Mouse (Mus musculus): ENCODE measurements around the gene Rorb.

DNA sequence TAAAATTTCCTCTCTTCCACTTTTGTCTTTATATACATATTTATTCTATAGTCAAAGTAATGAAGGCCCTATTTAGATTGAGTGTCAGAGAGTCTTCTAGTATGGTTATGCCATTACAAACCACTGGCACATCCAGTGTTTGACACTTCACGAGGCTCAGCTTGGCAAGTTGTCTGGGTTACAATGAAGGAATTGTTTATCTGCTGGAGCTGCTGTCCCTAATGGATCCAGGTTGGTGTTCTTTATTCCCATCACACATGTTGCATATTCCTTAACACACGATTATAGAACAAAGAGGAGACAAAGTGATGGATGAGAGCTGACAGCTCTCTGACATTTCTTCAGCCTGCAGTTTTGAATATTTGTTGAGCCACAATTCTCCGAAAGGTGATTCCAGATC, 77.0 kb downstream of the Rorb start:
- no peak for TF ChIP-seq CTCF (IDR thresholded peaks at IDR 0.05; ENCODE audit: extremely low read depth, insufficient read depth, low read length)
- no peak for TF ChIP-seq POLR2A (IDR thresholded peaks at IDR 0.05; ENCODE audit: extremely low read depth, insufficient read depth, low read length)
